Mouse (Mus musculus) adrenal gland, postnatal 4 days (tissue): ENCODE data around the gene Ercc2. TPM values are rescaled to one million over a fixed set of nuclear protein-coding genes. Genes with fewer than 3 reads are reported as not detected.

ENCODE experiments used
- DNase-seq, 2 experiments: peaks; one replicate each; pipeline ENCODE4 v3.0.0; 2021 to 2022; ENCODE audit warnings: low spot score in 2 of 2, mixed read lengths in 2 of 2
- total RNA-seq, 2 experiments: library from RNA; stranded (reverse); gene quantifications; 2 replicates each; pipeline ENCODE4 v1.2.3; 2021

Ercc2 gene
- total RNA-seq, 2 experiments from 2014 or later, result 39.6 to 41.6 TPM

DNA sequence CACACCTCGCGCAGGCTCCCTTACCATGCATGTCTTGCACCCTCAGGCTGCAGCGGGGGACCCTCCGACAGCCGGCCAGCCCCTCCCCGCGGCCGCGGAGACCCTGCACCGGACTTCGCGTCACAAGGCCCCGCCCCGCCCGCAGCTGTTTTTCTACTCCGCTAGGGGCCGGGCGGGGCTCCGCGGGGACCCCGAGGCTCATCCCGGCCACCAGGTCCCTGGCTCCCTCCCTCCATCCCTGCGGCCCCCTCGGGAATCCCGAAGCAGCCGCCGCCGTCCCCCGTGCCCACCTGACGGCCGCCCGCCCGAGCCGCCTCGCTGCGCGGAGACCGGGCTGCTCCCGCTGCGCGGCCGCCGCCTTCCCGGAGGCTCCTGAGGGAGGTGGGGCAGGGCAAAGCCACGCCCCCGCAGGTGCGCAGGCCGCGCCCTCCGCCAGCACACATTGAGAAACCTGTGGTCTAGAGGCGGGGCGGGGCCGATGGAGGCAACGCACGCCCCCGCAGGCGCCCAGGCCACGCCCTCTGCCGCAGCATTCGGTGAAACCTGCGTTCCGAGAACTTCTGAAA is 22.0 kb downstream of the Ercc2 start, which contains the start of gene Klc3:
TSS of gene Klc3 (minus strand) at position 374 of the 566 bp plus-strand sequence.
- no peak for DNase-seq

DNA sequence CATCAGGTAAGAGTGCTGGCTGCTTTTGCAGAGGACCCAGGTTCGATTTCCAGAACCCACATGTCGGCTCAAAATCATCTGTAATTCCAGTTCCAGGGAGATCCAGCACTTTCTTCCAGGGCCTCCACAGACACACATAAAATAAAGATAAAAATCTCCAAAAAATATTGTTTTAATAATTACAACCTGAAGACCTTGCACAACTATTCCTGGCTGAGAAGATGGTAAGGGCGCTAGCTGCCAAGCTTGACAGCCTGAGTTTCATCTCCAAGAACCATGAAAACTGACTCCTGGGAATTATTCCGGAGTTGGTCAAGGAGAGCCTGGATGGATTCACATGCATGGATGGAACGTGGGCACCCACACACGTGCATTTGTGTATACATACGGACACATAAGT is 22.7 kb downstream of the Ercc2 start, which contains the start of gene Ckm:
TSS of gene Ckm (plus strand) at position 301 of the 400 bp plus-strand sequence.
- no peak for DNase-seq

DNA sequence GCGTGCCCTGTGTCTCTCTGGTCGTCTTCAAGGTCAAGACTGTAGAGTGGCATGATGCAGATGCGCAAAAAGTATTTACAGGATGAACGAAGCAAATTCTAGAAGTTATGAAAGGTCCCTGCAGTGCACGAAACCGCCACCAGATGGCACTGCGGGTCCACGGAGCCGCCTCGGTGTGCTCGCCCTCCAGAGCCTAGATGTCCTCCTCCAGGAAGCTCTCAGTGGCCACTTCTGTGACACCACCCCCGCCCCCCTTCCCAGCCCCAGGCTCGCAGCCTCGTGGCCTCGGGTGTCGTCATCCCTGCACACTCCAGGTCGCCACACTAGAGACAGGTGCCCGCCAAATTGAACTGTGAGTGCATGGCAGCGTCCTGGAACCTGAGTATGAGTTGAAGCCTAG is 23.6 kb downstream of the Ercc2 start:
- DNase-seq, result peak; percentile 60 to 66

DNA sequence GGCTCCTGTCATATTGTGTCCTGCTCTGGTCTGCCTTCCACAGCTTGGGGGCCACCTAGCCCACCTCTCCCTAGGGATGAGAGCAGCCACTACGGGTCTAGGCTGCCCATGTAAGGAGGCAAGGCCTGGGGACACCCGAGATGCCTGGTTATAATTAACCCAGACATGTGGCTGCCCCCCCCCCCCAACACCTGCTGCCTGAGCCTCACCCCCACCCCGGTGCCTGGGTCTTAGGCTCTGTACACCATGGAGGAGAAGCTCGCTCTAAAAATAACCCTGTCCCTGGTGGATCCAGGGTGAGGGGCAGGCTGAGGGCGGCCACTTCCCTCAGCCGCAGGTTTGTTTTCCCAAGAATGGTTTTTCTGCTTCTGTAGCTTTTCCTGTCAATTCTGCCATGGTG is 27.9 kb downstream of the Ercc2 start:
- DNase-seq, result no peak

DNA sequence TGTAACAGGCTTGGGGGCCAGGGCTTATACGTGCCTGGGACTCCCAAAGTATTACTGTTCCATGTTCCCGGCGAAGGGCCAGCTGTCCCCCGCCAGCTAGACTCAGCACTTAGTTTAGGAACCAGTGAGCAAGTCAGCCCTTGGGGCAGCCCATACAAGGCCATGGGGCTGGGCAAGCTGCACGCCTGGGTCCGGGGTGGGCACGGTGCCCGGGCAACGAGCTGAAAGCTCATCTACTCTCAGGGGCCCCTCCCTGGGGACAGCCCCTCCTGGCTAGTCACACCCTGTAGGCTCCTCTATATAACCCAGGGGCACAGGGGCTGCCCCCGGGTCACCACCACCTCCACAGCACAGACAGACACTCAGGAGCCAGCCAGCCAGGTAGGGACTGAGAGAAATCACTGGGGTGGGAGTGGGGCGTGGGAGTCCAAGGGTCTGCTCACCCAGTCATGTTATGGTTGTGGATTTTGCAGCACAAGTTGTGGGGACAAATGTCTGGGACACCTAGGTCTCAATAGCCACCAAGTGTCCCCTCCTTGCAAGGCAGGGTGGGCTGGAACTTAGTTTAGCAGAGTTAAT is 29.0 kb downstream of the Ercc2 start:
- peak; percentile 26 to 37 for DNase-seq

DNA sequence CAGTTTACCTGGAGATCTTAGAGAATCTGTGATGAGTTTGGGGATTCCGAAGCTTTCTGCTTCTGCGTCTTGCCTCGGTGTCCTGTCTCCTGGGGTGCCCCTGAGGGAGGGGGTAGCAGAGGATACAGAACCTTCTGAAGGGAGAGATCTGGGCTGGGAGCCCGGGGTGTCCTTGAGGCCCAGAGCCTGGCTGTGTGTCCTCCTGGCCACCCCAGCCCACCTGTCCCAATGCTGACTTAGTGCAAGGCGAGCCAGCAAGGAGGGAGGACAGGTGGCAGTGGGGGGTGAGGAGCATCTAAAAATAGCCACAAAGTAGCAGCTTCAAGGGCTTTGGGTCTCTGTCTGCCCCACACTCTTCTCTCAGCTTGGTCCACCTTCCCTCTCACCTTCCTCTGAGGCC is 30.0 kb downstream of the Ercc2 start:
- no peak for DNase-seq

DNA sequence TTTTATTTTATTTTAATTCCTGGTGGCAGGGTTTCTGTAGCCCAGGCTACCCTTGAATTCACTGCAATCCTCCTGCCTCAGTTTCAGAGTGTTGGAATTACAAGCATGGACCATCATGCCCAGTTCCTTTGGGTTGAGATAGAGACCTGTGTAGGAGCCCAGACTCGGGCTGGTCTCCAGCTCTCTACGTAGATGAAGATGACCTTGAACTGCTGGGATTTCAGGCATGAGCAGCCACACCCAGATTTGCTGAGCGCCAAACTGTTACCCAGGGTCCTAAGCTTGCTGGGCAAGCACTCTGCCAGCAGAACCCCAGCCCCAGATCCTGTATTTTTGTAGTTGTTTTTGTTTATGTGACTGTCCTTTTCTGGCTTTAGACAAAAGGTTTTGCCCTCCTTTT is 31.7 kb downstream of the Ercc2 start:
- DNase-seq, result no peak

DNA sequence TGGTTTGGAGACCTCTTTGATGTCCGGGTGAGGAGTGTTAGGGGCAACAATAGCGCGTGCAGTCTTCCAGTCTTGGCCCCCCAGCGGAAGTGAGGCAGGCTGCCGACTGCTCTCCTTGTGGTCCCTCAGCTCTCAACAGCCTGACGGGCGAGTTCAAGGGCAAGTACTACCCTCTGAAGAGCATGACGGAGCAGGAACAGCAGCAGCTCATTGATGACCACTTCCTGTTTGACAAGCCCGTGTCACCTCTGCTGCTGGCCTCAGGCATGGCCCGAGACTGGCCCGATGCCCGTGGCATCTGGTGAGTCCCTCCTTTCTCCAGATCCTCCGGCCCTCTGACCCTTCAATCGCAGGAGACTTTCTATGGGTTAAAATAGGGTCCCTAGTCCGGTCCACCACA is 34.8 kb downstream of the Ercc2 start:
- DNase-seq, result no peak

DNA sequence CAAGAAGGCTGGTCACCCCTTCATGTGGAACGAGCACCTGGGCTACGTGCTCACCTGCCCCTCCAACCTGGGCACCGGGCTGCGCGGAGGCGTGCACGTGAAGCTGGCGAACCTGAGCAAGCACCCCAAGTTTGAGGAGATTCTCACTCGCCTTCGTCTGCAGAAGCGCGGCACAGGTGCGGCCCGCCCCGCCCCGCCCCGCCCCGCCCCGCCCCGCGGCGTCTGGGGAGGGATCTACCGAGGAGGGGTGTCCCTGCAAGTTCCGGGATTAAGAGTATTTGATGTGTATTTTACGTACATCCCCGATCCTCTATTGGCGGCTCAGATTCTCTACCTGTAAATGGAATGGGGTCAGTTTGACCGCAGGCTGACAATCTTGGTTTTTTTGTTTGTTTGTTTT is 38.3 kb downstream of the Ercc2 start:
- no peak for DNase-seq

DNA sequence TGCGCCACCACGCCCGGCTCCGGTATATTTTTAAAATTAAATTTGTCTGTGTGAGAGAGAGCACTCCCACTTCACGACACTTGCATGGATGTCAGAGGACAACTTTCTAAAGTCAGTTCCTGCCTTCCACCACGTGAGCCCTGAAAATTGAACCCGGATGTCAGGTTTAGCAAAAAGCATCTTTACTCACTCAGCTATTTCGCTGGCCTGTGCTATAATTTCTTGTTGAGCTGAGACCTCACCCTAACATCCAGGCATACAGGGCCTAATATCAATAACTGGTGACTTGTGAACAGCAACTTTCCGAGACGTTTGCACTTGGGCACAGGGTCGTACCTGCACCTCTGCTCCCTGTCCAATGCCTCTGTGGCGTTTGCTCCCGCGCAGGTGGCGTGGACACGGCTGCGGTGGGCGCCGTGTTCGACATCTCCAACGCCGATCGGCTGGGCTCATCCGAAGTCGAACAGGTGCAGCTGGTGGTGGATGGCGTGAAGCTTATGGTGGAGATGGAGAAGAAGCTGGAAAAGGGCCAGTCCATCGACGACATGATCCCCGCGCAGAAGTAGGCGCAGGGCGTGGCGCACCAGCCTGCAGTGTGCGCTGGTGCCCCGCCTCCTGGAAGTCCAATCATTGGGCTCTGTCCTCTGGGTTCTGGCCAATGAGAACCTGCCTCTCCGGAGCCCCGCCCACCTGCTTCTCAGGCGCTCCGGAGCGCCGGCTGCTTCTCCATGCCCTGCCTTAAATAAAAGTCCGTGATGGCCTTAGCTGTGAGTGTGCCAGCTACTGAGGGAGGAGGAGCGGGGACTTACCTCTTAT is 39.2 kb downstream of the Ercc2 start:
- DNase-seq, result peak; percentile 71 to 74

DNA sequence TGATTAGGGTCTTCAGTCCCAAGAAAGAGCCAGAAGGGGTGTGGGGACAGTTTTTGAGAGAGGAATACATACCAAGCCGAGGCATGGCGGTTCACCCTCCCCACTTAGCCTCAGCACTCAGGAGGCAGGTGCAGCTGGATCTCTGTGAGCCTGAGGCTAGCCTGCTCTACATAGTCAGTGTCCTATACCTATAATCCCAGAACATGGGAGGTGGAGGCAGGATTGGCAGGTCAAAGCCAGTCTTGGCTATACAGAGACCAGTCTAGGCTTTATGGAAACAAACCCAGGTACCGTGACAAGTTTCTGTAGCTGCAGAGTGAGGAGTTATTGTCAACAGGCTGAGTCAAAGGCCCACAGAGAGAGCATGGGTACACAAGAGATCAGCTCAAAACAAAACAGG is 41.3 kb downstream of the Ercc2 start:
- no peak for DNase-seq

DNA sequence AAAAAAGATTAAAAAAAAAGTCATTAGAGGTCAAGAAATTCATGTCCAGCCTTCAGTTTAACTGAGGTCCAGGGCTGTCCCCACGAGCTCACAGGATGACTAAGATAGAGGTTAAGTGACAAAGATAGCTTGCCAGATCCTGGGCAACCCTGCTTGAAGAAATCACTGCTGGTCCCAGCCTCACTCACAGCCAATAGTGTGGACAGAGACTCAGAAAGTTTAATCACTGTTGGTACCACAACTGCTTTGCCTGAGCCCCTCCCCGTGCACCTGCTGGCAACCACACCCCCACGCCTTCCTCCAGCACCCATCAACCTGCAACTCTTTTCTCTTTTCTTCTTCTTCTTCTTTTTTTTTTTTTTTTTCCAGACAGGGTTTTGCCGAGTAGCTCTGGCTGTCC is 42.2 kb downstream of the Ercc2 start:
- no peak for DNase-seq

DNA sequence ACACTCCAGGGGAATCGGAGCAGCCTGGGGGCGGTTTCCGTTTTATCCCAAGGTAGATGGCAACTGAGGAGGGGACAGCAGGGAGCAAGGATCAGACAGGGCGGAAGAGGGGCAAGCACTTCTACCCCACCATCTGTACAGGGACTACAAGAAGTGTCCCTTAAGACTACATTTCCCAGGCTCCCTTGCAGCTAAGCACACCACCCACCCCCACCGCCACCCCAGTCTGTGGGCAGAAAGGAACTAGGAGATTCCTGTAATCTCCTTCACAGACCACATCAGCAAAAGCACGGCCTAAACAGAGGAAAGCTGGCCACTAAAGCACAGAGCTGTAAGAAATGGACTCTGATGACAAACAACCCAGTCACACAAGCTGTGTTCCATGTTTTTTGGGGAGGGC is 44.5 kb downstream of the Ercc2 start:
- no peak for DNase-seq

DNA sequence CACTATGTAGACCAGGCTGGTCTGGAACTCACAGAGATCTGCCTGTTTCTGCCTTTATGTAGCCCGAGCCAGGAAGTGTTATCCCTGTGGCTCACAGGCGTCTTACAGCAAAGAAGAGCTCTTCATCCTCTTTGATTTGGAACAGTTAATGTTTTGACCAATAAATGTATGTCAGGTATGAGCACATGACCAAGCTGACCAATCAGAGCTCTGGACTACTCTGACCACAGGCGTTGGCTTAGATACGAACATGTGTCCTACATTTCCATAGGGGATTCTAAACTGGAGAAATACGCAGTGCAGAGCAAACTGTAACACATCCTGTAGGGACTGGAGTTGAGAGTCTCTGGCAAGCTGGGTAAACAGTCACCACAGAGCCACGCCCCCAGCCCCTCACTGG is 45.1 kb downstream of the Ercc2 start:
- no peak for DNase-seq

DNA sequence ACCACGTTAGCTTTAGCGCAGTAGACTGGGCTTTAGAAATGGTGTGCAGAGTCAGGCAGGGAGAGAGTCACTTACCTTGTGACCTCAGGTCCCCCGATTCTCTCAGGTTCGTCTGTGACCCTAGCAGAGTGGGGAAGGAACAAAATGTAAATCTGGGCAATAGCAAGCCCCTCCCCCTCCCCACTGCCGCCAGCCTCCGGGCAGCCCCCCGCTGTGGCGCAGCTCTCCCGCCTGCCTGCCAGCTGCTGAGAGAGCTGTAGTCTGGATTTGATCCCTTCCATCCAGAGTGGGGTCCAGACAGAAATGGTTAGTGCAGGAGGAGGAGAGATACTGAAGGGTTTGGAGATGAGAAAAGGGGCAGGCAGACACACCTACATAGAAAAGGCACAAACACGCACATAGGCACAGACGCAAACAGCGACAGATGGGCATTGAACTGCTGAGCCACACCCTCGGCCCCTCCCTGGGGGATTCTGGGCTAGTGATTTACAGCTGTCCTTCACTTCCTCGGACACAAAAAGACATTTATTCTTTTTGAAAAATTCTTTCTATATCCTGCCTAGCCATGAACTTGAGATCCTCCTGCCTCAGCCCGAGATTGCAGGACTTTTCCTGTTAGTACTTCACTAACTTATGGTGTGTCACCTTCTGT is 46.3 kb downstream of the Ercc2 start:
- no peak for DNase-seq

DNA sequence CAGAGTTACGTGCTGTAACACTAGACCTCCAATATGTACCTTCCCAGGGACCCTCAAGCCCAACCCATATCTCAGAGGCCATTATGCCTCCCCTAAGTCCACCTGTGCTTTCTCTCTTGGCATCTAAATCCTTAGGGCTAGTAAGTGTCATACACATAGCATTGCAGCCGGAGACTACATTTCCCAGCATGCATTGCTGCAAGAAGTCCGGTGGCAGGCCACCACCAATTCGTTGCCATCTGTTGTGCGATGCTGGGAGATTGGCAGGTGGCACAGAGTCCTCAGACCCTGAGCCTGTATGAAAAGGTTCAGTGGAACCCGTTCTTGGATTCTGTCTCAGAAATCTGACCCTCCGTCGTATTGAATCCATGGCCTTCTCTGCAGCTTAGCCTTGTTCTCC is 47.9 kb downstream of the Ercc2 start:
- no peak for DNase-seq

DNA sequence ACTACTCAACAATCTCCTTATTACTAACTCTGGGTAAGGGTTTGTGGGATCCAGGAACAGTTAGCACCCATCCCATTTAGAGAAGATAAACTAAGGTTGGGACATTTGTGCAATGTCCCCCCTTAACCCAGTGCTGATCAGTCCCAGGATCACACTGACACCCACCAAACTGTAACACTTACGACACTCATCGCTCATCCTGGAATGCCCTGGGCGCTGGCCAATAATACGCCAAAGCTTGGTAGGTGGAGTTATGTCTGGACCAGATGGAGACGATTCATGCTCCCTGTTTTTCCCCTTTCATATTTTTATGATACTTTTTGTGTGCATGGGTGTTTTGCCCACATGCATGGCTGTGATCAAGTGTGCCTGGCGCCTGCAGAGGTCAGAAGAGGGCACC is 48.6 kb downstream of the Ercc2 start:
- no peak for DNase-seq

DNA sequence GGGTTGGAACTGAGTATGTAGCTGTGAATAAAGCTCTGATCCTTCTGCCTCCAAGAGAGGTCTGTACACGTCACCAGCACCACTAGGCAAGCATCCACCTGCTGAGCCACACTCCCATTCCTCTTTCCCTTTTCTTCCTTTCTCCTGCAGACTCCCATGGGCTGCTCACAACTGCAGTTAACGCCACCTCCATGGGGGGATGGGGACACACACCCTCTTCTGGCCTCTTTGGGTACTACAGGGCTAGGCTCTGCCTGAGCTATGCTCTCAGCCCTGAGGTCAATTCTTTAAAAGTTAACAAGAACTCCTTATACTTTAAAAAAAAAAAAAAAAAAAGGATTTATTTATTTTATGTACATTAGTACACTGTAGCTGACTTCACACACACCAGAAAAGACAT is 50.7 kb downstream of the Ercc2 start:
- no peak for DNase-seq

DNA sequence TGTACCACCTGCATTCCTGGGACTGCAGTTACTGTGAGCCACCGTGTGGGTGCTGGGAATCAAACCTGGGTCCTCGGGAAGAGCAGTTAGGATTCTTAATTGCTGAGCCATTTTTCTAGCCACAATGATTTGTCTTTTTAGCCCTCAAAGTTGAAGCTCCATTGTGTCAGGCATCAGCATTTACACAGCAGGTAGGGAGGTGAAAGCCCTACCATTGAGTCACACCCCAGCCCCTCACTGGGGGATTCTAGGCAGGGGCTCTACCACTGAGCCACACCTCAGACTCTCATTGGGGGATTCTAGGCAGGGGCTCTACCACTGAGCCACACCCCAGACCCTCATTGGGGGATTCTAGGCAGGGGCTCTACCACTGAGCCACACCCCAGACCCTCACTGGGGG is 54.5 kb downstream of the Ercc2 start:
- DNase-seq, result no peak

DNA sequence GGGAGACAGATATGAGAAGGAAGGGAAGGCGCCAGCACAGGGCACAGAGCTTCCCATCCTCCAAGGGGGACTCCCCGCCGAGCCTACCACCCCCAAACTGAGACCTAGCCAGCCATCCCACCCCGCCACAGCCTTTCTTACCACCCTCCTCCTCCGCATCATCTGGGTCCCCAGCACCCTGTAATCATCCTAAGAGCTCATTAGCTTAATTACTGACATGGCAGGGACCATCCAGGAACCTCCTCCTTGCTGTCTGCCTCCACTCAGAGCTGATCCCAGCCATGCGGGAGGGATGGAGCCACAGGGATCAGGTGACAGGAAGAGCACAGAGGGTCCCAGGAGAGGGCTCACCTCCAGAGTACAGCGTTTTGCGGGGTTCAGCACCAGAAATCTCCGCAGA is 55.2 kb downstream of the Ercc2 start:
- no peak for DNase-seq

DNA sequence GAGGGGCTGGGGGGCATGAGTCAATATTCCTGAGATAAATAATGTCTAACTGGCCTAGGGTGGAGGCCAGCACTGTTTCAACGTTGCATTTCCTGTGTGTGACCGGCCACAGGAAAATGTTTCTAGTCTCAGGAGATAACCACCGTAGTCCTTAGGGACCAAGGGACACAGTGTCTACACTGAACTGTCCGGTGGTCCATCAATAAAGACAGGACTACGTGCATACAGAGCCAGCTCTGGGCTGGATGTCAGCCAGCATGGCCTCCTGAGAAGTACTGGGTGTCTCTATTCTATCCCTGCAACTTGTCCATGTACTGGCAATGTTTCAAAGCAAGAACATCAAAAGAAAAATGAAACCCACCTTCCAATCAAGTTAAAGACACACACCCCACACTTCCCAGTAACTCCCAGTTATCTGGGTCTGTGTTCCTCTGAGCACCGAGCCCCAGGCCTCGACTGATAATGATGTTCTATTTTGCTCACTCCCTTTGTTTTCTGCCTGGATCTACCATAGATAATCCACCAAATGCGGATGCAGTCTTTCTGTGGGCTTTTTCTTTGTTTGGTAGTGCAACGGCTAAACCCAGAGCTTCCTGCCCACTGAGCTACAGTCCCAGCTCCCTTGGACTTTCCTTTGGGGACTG is 59.8 kb downstream of the Ercc2 start:
- DNase-seq, result no peak

DNA sequence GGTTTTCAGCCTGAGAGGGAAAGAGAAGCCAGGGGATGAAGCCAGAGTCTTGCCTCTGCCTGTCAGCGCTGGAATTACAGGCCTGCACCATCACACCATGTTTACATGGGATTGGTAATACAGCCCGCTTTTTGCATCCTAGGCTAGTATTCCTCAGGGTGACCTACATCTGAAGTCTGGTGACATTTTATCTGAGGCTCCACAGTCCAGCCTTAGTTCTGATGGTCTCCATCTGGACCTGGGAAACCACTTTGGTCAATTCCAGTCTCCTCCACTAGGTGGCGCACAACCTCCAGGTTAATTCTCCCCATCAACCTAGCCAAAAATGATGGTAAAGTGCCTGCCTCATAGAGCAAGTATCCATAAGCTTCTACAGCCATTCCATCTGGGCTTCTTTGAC is 61.5 kb downstream of the Ercc2 start:
- DNase-seq, result peak; percentile 70 to 72
